Mouse (Mus musculus) large intestine, adult 2 months (tissue): Measurements from ENCODE around the gene 1700021F07Rik. TPM values are rescaled to one million over a fixed set of nuclear protein-coding genes. Genes with fewer than 3 reads are reported as not detected.

Source experiments
- DNase-seq: peaks from one replicate; pipeline ENCODE4 v3.0.0-alpha.2; 2012; ENCODE audit warnings: low read depth, low spot score
- WGBS: fragments of 180-500 bp; shearing (Covaris S2); methylation state at CpG from one replicate; pipeline ENCODE4 v1.1.7; 2018; 5-methylcytosine and 5-hydroxymethylcytosine counted together
- polyA plus RNA-seq: library from polyadenylated mRNA; depleted of rRNA; stranded (reverse); fragments of >200 nt; gene quantifications from 2 replicates; pipeline ENCODE4 v1.2.3, GENCODE M21; 2012; rRNA removed

Gene 1700021F07Rik
- polyA plus RNA-seq, 1 experiment = not detected

DNA sequence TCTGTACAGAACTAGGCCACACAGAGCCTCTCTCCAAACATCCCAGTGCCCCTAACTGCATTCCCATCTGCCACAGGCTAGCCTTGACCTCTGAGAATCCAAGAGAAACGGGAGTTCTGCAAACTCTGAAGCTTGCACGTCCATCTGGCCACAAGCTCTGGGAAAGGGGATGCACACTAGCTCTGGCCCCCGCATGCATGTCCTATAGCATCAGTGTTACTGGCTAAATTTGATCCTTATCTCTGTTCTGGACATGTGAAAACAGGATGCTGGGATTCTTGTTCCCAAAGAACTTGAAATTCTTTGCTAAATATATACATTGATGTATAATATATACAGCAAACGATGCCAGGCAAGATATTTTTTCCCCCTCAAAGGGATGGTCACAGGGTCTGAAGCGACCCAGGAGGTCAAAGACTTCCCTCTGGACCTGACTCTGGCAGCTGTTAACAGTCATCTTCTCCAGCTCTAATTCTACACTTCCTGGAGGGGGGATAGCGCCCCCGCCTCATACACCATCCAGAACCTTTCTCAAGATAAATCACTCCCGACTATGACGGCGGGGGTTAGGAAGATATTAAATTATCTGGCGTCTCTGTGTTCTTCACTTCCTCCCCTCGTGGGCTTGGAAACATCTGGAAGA is 36.5 kb downstream of the 1700021F07Rik start:
- no peak for DNase-seq

DNA sequence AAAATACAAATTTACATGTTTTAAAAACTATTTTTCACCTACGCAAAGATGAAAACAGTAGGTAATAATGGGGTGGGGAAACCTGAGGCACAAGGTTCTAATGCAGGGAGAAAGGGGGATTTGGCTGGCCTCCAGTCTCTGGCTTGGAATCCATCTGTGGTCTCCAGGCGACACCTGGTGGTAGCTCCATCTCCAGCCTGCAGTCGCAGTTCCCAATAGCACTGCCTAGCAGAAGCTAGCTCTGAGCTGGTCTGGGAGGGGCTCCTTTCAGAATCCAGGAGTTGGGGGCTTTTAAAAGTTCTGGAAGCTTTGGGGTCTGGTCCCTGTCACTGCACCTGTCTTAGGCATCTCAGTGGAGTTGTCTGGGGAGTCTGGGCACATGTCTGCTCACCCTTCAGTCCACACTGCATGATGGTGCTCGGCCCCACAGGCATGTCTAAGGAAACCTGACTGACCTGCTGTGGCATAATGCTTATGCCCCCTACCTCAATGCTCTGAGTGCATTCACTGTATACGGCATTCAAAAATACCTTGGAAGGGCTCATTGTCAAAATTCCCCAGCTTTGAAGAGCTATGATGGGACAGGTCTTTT is 39.6 kb downstream of the 1700021F07Rik start:
- no peak for DNase-seq
- WGBS = 38% methylated on average over 5 of the region's 5 CpGs

More for the DNA sequence above, 36.5 kb downstream of the 1700021F07Rik start:
- WGBS = 63% methylated on average over 12 of the region's 12 CpGs

DNA sequence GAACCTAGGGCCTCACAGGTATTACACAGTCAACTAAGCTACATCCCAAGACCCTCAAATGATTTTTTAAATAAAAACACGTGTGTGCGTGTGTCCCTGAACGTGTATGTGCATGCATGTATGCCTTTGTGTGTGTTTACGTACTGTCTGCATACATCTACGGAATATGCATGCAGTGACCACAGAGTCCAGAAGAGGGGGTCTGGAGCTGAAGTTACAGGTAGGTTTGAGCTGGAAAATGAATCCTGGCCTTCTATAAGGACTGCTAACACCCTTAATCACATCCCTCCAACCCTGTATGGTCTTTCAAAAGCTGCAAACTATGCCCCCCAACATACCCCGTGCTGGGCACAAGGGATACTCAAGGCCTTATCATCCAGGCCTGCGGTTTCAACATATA is 41.0 kb downstream of the 1700021F07Rik start:
- no peak for DNase-seq
- 66% methylated on average over 7 of the region's 7 CpGs for WGBS

DNA sequence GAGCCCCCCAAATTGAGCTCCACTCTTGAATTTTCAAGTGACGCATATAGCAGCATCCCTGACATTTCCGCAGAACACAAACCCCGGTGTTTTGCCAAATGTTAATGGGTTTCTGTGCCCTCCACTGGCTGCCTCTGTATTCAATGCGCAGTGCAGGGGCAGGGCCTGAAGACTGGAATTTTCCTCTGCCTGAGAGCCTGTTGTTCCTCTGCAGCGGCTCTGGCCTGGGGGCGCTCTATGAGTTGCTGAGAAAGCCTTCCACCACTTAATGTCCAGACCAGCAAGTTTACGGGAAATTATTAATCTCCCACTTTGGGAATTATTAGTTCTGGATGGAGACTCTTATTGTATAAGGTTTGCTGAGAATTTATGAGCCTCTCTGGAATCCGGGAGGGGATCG is 41.8 kb downstream of the 1700021F07Rik start:
- 41% methylated on average over 9 of the region's 9 CpGs for WGBS
- DNase-seq = no peak

Other genes starting within 250 kb of the 1700021F07Rik start
- 38.0 and 45.6 TPM in 2 replicates for gene Pmepa1, start 246.1 kb upstream of the 1700021F07Rik start, polyA plus RNA-seq
- not detected in 2 replicates for gene Ankrd60, start 55.8 kb downstream of the 1700021F07Rik start, polyA plus RNA-seq
- gene Rab22a, start 137.2 kb downstream of the 1700021F07Rik start, polyA plus RNA-seq = 10.1 and 18.6 TPM in 2 replicates
- gene 1700010B08Rik, start 196.8 kb downstream of the 1700021F07Rik start, polyA plus RNA-seq = not detected in 2 replicates
- 11.0 and 12.9 TPM in 2 replicates for gene Vapb, start 214.9 kb downstream of the 1700021F07Rik start, polyA plus RNA-seq